Mouse (Mus musculus) ES-E14 (cell line): ENCODE measurements around the gene Atp1a4. TPM values are rescaled to one million over a fixed set of nuclear protein-coding genes. Genes with fewer than 3 reads are reported as not detected.

Experiments
- DNase-seq: peaks from one replicate; pipeline ENCODE4 v3.0.0-alpha.2; 2013; ENCODE audit warnings: low read depth, low spot score
- H3K27ac ChIP-seq: 2 replicates; pipeline ENCODE4 v1.5.1; 2012; ENCODE audit warnings: low read depth, mild to moderate bottlenecking, low read length, moderate library complexity, mixed read lengths; ENCODE audit not compliant: poor library complexity, insufficient read depth, severe bottlenecking
- H3K36me3 ChIP-seq: 2 replicates; pipeline ENCODE4 v1.6.1; 2012; ENCODE audit warnings: mild to moderate bottlenecking, low read length, moderate library complexity, mixed read lengths; ENCODE audit not compliant: control insufficient read depth, poor library complexity, insufficient read depth, severe bottlenecking
- H3K4me1 ChIP-seq, 2 experiments: fragments of 150-350 bp in 1 of 2; sonication (generic) in 1 of 2; 2 replicates each; pipeline ENCODE4 v1.6.1; 2012; ENCODE audit warnings: low read length in 2 of 2, mild to moderate bottlenecking in 1 of 2, mixed read lengths in 1 of 2; ENCODE audit not compliant: control insufficient read depth in 2 of 2, insufficient read depth in 2 of 2, poor library complexity in 1 of 2
- H3K4me3 ChIP-seq, 2 experiments: fragments of 150-350 bp in 1 of 2; sonication (generic) in 1 of 2; 2 replicates each; pipeline ENCODE4 v1.5.1; 2012; ENCODE audit warnings: low read length in 2 of 2, low read depth in 1 of 2, mild to moderate bottlenecking in 1 of 2, mixed read lengths in 1 of 2; ENCODE audit not compliant: insufficient read depth in 1 of 2, poor library complexity in 1 of 2, severe bottlenecking in 1 of 2
- H3K9ac ChIP-seq: 2 replicates; pipeline ENCODE4 v1.6.1; 2012; ENCODE audit warnings: low read depth, mild to moderate bottlenecking, low read length, mixed read lengths; ENCODE audit not compliant: poor library complexity, insufficient read depth, severe bottlenecking
- H3K9me3 ChIP-seq: fragments of 150-350 bp; sonication (generic); 2 replicates; pipeline ENCODE4 v1.6.1; 2012; ENCODE audit warnings: low read depth, mild to moderate bottlenecking, low read length; ENCODE audit not compliant: control insufficient read depth, insufficient read depth
- CHD2 ChIP-seq: IDR thresholded peaks from 2 replicates; pipeline ENCODE4 v1.6.1; 2014; ENCODE audit warnings: mild to moderate bottlenecking, low read depth, low read length, inconsistent platforms
- HCFC1 ChIP-seq: IDR thresholded peaks from 2 replicates; pipeline ENCODE4 v1.6.1; 2012; ENCODE audit warnings: low read length, inconsistent platforms, borderline replicate concordance; ENCODE audit not compliant: insufficient read depth
- MAFK ChIP-seq: IDR thresholded peaks from 2 replicates; pipeline ENCODE4 v1.6.1; 2014; ENCODE audit warnings: mild to moderate bottlenecking, low read depth, low read length, inconsistent platforms; ENCODE audit not compliant: insufficient read depth
- ZC3H11A ChIP-seq: IDR thresholded peaks from 2 replicates; pipeline ENCODE4 v1.6.1; 2012; ENCODE audit warnings: low read depth, mild to moderate bottlenecking, inconsistent platforms, low read length, borderline replicate concordance
- ZNF384 ChIP-seq: IDR thresholded peaks from 2 replicates; pipeline ENCODE4 v1.6.1; 2012; ENCODE audit warnings: low read depth, low read length, inconsistent platforms
- in situ Hi-C, 2 experiments: fragments of 600-800 bp; cut with MboI; formaldehyde crosslinking; loops; one replicate each; pipeline ENCODE4 v1.15.1; 2025; ENCODE audit warnings: low sequenced_read_pairs in 2 of 2, inconsistent platforms in 1 of 2; ENCODE audit not compliant: unreplicated experiment in 2 of 2
- total RNA-seq: library from RNA; depleted of rRNA; stranded (reverse); fragments of 300-350 nt; gene quantifications from 2 replicates; pipeline ENCODE4 v1.2.3, GENCODE M21; 2012; rRNA removed

Atp1a4 gene
- 1.5 and 2.2 TPM in 2 replicates for total RNA-seq

DNA sequence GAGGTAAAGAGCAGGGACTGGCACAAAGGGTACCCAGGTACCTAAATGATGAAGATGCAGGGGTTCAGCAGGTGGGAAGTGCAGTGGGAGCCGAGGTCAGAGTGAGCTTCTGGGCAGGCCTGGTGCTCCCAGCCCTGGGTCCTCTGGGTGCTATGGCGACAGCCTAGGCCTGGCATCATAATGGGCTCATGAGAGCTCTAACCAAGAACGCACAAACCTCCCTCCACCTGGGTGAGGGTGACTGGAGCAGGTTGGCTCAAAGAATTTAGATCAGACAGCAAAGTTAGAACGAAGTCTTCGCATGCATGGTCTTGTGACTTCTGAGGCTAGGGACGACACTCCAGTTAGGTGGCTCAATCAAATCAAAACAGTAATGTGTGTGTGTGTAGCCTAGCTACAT lies at the start of gene Atp1a4:
TSS of gene Atp1a4 (minus strand) at position 101 of the 400 bp plus-strand sequence.
- H3K36me3 ChIP-seq, result no peaks in the 10 kb centered on the region
- H3K9me3 ChIP-seq, result no peaks in the 10 kb centered on the region
- no peak within 1 kb of the TSS for H3K27ac ChIP-seq
- DNase-seq, result no peak
- H3K9ac ChIP-seq, result no peak within 1 kb of the TSS
- in situ Hi-C loops, result no loop called here
- peaks cover 4% of the 10 kb centered on the region in 2 experiments; a peak in 2 of 4 replicates for H3K4me1 ChIP-seq
- TF ChIP-seq HCFC1 (no peak), CHD2 (no peak), MAFK (no peak), ZC3H11A (no peak), ZNF384 (no peak)
- no peak within 1 kb of the TSS for H3K4me3 ChIP-seq

DNA sequence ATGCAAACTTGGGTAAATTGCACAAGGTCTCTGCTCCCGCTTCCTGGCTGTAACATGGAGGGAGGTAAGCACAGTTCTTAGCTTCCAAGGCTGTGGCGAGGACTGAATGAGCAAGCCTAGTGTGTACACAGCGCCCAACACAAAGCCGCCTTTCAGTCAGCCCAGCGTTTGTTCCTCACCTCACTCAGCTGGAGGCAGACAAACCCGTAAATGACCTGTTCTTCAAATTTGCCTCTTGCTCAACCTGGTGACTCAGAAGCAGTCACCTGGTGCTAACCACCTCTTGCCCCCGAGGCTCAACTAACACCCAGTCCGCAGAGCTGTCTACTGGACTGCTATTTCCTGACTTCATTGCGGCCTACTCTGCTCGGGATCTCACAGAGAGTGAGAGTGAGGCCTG lies 49.7 kb upstream of the Atp1a4 start:
- no peaks in the 10 kb centered on the region for H3K9me3 ChIP-seq
- no peak overlapping the region for H3K27ac ChIP-seq
- no peak for TF ChIP-seq HCFC1
- no peak for TF ChIP-seq CHD2
- no peak for TF ChIP-seq ZC3H11A
- TF ChIP-seq MAFK, result no peak
- TF ChIP-seq ZNF384, result no peak
- DNase-seq, result no peak
- no peaks in the 10 kb centered on the region for H3K36me3 ChIP-seq
- no peak overlapping the region for H3K4me3 ChIP-seq
- peaks cover 0 to 20% of the 10 kb centered on the region in 2 experiments; a peak in 2 of 4 replicates for H3K4me1 ChIP-seq
- in situ Hi-C loops, result no loop called here
- H3K9ac ChIP-seq, result no peak overlapping the region

DNA sequence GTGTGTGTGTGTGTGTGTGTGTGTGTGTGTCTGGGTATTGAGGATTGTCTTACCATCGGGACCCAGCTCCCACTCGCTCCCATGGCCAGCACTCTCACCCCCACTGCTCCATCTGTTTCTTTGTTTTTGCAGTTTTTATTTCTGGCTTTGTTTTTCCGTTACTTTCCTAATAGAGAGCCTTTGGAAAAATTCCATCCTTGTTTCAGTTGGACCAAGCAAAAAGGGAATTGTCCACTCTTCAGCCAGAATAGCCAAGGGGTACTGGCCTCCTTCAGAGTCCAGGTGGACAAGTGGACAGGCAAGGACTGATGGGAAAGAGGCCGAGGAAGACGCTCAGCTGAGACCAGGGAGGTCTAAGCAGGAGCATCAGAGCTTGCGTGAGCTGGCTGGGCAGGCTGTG lies 48.7 kb upstream of the Atp1a4 start:
- in situ Hi-C loops, result no loop called here
- no peak for TF ChIP-seq MAFK
- no peak for TF ChIP-seq ZC3H11A
- TF ChIP-seq ZNF384, result no peak
- no peak for TF ChIP-seq HCFC1
- no peak for TF ChIP-seq CHD2
- Histone ChIP-seq H3K4me1 (peaks cover 0 to 25% of the 10 kb centered on the region in 2 experiments; a peak in 2 of 4 replicates), H3K9me3 (no peaks in the 10 kb centered on the region), H3K9ac (no peak overlapping the region), H3K4me3 (no peak overlapping the region), H3K36me3 (no peaks in the 10 kb centered on the region), H3K27ac (no peak overlapping the region)
- DNase-seq, result no peak

DNA sequence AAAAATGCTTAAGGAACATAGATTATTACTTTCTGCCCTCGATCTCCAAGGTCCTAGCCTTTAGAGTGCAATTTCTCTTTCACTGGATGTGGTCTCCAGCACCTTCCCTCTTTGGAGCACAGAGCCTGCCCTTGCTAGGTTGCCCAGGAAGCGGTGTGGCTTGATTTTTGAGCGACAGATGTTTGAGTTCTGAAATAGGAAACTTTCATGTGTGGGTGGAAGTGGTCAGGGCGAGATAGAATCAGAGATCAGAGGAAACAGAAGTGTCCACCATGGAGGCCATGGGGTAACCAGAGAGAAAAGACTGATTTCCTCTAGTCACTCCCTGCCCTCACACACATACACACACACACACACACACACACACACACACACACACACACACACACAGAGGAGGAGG lies 48.0 kb upstream of the Atp1a4 start:
- Histone ChIP-seq H3K36me3 (no peaks in the 10 kb centered on the region), H3K4me3 (no peak overlapping the region), H3K9ac (no peak overlapping the region), H3K9me3 (no peaks in the 10 kb centered on the region), H3K4me1 (peaks cover 0 to 28% of the 10 kb centered on the region in 2 experiments; a peak in 2 of 4 replicates), H3K27ac (no peak overlapping the region)
- in situ Hi-C loops, result no loop called here
- DNase-seq, result no peak
- TF ChIP-seq MAFK (no peak), ZNF384 (no peak), HCFC1 (no peak), CHD2 (no peak)

DNA sequence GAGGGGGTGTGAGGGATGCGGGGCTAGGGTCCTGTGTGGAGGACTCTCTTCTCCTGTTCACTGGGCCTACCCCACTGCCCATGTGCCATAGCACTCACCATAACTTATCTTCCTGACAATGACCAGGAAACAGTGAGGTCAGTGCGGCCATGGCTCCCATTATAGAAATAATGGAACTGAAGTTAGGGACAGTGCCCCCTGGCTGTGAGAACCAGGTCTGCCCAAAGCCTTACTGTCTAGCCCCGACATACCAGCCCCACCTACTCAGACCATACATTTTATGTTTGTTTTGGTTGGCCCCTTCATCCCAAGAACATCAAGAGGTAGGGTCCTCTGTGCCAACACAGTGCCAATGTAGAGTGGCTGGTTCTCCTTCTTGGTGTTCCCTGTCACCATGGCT lies 47.4 kb upstream of the Atp1a4 start:
- in situ Hi-C loops, result no loop called here
- Histone ChIP-seq H3K9me3 (no peaks in the 10 kb centered on the region), H3K36me3 (no peaks in the 10 kb centered on the region), H3K9ac (no peak overlapping the region), H3K27ac (no peak overlapping the region), H3K4me1 (peaks cover 0 to 26% of the 10 kb centered on the region in 2 experiments; a peak in 2 of 4 replicates), H3K4me3 (no peak overlapping the region)
- no peak for DNase-seq
- TF ChIP-seq MAFK (no peak), HCFC1 (no peak), ZC3H11A (no peak), CHD2 (no peak), ZNF384 (no peak)
